Mouse (Mus musculus) cerebellum, adult (tissue): ENCODE results near the gene Fbxw2.
"Not testable (repeated sequence)": the region's sequence is repeated elsewhere in the genome, so short reads cannot be mapped to it uniquely, and the experiment has no call there.

Experiments used
- ATAC-seq: cut with Nextera tagmentation; 2 replicates; pipeline ENCODE4 v1.9.2; 2017; ENCODE audit warnings: mild to moderate bottlenecking, moderate library complexity, mixed read lengths; ENCODE audit not compliant: insufficient number of reproducible peaks, low FRiP score, low TSS enrichment

Gene Fbxw2

GRCm38 (mm10) chr2:34777237-34777868 is 48.8 kb downstream of the Fbxw2 start:
- ATAC-seq = no peak

GRCm38 (mm10) chr2:34774493-34774892 is 51.6 kb downstream of the Fbxw2 start:
- no peak for ATAC-seq

- no peak for ATAC-seq
These were observed 52.4 kb downstream of the Fbxw2 start for GRCm38 (mm10) chr2:34773673-34774072.

- ATAC-seq = peak; percentile 24; the same call in 1 of the 2 replicates
These were observed 53.6 kb downstream of the Fbxw2 start for GRCm38 (mm10) chr2:34772252-34773235.

GRCm38 (mm10) chr2:34771368-34772226 is 54.5 kb downstream of the Fbxw2 start, which contains the start of gene Hspa5:
Gene Hspa5 (plus strand): TSS chr2:34771970.
- ATAC-seq = peak; percentile 100

GRCm38 (mm10) chr2:34770951-34771350 is 55.2 kb downstream of the Fbxw2 start:
- no peak for ATAC-seq

GRCm38 (mm10) chr2:34770049-34770448 is 56.1 kb downstream of the Fbxw2 start:
- ATAC-seq = no peak

- ATAC-seq = no peak
These were observed 61.3 kb downstream of the Fbxw2 start for GRCm38 (mm10) chr2:34764801-34765200.

- no peak for ATAC-seq
These were observed 63.2 kb downstream of the Fbxw2 start for GRCm38 (mm10) chr2:34762872-34763271.

- ATAC-seq = no peak
These were observed 63.9 kb downstream of the Fbxw2 start for GRCm38 (mm10) chr2:34762174-34762573.

- ATAC-seq = not testable (repeated sequence)
These were observed 64.8 kb downstream of the Fbxw2 start for GRCm38 (mm10) chr2:34761272-34761671.

GRCm38 (mm10) chr2:34757341-34757740 is 68.8 kb downstream of the Fbxw2 start:
- ATAC-seq = no peak

GRCm38 (mm10) chr2:34754551-34755358 is 71.4 kb downstream of the Fbxw2 start, which contains the start of gene Gapvd1:
Gene Gapvd1 (minus strand): TSS chr2:34755232.
- no peak for ATAC-seq
